Mouse (Mus musculus) Patski (cell line): ENCODE measurements at regions not wholly inside any gene's neighbourhood (a gene's known extent, or its start where the extent isn't known, plus 50 kb on each side); places are given as distances from the start of the nearest gene placed in this dataset.

Experiments used
- ATAC-seq: fragments of 100-300 bp; one replicate; pipeline ENCODE4 v1.8.0; 2021
- CTCF ChIA-PET: fragments of 350-600 bp; sonication (Branson Sonifier 250); formaldehyde crosslinking; loops from one replicate; lab custom pipeline; 2022; ENCODE audit warnings: inconsistent platforms; lab: Charles Lee
- POLR2A ChIA-PET: fragments of 350-600 bp; sonication (Branson Sonifier 250); formaldehyde crosslinking; loops from one replicate; lab custom pipeline; 2022; ENCODE audit warnings: antibody characterized with exemption, inconsistent platforms; lab: Charles Lee
- DNase-seq: peaks from one replicate; pipeline ENCODE4 v3.0.0-alpha.2; 2011; ENCODE audit warnings: low read depth, low spot score
- H3K27me3 ChIP-seq: fragments of 371-371 bp; one replicate; pipeline ENCODE4 v1.5.1; 2021
- CTCF ChIP-seq: fragments of 100-300 bp; IDR thresholded peaks from one replicate; pipeline ENCODE4 v1.5.1; 2021
- in situ Hi-C: fragments of 300-500 bp; cut with MboI; formaldehyde crosslinking; loops from 3 replicates; pipeline ENCODE4 v1.11.1; 2018; ENCODE audit warnings: low pct_unique_long_range_greater_than_20kb, mixed read lengths

DNA sequence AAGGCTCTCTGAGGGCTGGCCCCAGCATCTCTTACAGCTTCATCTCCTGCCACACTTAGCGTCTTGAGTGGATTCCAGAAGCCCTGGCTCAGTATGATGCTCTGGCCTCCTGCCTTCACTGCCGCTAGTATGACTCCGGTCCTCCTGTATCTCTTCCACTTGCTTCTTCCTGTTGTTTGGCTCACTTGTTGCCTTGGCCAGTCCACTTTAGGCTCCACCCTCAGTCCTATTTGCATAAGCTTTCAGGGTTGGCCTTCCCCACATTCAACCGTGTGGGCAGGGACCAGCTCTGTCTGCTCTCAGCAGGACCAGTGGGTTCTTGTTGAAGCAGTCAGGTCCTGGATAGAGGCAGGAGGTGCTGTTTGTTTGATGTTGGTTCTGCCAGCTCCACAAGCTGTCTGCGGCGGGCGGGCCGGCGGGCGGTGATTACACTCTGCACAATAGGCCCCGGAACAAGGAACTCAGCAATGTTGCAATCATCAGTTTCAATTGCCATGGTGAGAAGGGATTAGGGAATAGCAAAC is 232.6 kb upstream of the Chd6 start:
- CTCF ChIA-PET = interaction anchor here (1.4 kb wide), 1 partner anchor 10 kb away, joined by 3 read pairs; no protein-coding TSS in a partner anchor
- ATAC-seq (no peak), DNase-seq (no peak)
- no peaks in the 10 kb centered on the region for H3K27me3 ChIP-seq
- no peak for TF ChIP-seq CTCF
- POLR2A ChIA-PET = no interaction called here
- in situ Hi-C loops = no loop called here

DNA sequence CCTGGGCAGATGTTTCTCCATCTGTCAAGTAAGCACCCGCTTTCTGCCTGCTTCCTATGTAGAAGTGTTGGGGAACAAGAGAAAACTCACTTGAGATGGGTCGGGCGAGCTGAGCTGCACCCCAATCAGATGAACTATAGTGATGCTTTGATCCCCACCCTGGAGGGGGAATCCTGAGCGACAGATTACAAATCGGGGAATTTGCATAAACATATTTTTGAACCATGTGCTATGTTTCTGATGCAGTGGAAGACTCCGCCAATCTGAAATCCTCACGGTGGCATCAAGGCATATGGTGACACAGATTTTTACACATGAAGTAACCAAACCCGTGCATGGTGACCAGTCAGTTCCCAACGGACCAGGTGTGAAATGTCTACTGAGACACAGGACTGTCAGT is 231.4 kb upstream of the Chd6 start:
- ATAC-seq (no peak), DNase-seq (no peak)
- CTCF ChIA-PET = no interaction called here
- in situ Hi-C loops = no loop called here
- POLR2A ChIA-PET = no interaction called here
- no peaks in the 10 kb centered on the region for H3K27me3 ChIP-seq
- TF ChIP-seq CTCF = no peak

DNA sequence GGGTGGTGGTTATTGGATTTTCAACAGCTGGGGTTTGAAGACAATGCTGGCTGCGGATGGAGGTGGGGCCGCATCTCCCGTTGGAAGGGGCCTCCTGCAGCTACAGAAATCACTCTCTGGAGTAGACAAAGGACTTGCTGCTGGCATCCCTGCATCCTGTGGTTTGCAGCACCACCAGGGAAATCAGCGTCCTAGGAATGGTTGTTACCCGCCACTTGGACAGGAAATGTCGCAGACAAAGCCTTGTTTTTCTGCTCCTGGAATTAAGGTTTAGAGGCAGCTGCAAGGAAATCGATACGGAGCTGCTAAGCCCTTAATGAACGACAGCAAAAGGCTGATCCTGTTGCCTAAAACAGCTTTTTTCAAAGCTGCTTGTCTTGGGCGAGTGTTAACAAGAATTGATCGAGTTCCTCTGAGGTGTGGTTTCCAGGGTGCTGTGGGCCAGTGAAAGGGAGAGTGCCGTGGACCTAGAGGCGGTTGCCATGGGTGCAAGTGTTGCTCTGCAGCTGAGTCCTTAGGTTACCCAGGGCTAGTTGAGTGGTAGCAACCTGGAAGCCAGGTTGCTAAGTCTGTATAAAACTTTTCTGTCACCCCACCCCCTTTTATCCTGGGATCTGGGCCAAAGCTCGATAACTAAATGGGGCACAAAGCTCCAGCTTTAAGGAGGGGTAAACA is 230.6 kb upstream of the Chd6 start:
- DNase-seq (no peak), ATAC-seq (no peak)
- H3K27me3 ChIP-seq = no peaks in the 10 kb centered on the region
- in situ Hi-C loops = no loop called here
- no peak for TF ChIP-seq CTCF
- CTCF ChIA-PET = no interaction called here
- POLR2A ChIA-PET = no interaction called here

DNA sequence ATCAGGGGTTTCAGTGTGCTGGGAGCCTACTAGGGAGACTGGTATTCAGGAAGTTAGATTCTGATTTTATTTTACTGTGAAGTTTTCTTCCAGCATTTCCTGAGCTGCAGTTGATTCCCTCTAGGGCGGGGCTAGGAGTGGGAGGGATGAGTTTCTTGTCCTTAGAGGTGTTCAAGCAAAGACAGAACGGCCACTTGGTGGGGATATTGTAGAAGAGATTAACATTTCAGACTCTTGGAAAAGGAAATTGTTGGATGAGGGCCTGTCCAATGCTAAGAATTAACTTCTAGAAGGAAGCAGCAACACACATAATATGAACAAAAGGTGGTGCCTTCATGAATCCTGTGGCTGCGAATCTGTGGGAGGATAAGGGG is 230.1 kb upstream of the Chd6 start:
- in situ Hi-C loops = no loop called here
- no peak for DNase-seq
- ChIA-PET POLR2A (no interaction called here), CTCF (no interaction called here)
- ATAC-seq = no peak
- TF ChIP-seq CTCF = no peak
- H3K27me3 ChIP-seq = no peaks in the 10 kb centered on the region

DNA sequence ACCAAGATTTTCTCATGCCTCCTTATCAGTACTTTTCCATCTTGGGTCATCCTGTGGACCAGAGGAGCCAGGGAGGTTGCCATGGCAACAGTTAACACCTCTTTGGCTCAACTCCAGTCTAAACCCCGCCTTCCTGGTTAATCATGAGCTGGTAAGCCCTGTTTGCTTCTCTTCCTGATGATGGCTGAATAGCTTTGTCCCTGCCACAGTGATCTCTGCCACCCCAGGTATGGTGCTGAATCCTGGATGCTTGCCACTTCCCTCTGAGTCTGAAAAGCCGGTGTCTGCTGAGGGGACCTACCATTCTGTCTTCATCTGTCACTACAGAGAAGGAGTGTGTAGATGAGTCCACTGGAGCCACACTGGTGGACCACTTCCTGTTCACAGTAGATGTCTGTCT is 223.8 kb upstream of the Chd6 start:
- no peak for TF ChIP-seq CTCF
- DNase-seq = no peak
- in situ Hi-C loops = no loop called here

DNA sequence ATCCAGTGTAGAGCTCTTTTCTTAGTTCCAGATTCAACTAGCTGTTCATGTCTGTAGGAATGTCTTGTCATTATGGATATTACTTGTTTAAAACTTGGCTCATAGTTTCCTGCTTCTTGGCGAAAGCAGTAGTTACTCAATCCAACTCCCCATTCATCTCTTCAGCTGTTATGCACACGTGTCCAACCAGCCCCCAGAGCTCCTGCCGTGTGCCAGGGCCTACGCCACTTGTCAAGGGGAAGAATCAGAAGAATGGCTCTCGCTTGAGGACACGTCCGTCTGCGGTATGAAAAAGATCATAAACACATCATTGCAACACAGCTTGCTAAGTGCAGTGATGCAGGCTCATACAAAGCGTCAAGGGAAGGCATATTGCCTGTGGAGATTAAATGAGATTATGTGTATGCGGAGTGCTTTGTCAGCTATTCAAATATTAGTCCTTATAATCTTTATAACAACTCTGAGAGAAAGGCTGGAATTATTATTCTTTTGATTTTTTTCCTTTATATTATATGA is 223.0 kb upstream of the Chd6 start:
- no peak for ATAC-seq
- DNase-seq = no peak
- in situ Hi-C loops = no loop called here
- TF ChIP-seq CTCF = no peak
- peaks cover 9% of the 10 kb centered on the region for H3K27me3 ChIP-seq
- ChIA-PET POLR2A (interaction anchor here (0.8 kb wide), 1 partner anchor 89 kb away, joined by 4 read pairs; no protein-coding TSS in a partner anchor), CTCF (interaction anchor here (1.3 kb wide), 1 partner anchor 10 kb away, joined by 3 read pairs; no protein-coding TSS in a partner anchor)

More for the DNA sequence above, 223.8 kb upstream of the Chd6 start:
- ChIA-PET POLR2A (no interaction called here), CTCF (interaction anchor here (1.3 kb wide), 1 partner anchor 9 kb away, joined by 3 read pairs; no protein-coding TSS in a partner anchor)
- H3K27me3 ChIP-seq = peaks cover 2% of the 10 kb centered on the region
- no peak for ATAC-seq

DNA sequence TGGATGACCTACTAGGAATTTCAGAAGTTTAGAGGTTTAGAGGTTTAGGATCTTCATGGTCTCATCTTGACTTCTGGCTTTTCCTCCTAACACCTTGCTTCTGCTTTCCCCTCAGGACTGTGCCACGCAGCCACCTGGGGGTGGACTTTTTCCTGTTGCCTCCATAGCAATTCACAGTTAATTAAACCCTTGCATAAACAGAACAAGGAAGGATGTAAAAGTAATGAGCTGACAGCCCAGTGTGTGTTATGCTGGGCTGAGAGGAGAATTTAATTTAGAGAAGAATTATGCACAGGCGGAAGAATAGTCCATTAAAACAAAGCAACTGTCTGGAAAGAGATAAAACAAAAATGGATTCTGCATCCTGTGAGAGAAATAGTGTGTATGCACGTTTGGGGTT is 193.9 kb upstream of the Chd6 start:
- TF ChIP-seq CTCF = no peak
- in situ Hi-C loops = no loop called here
- ATAC-seq (no peak), DNase-seq (no peak)
- no peaks in the 10 kb centered on the region for H3K27me3 ChIP-seq
- ChIA-PET POLR2A (no interaction called here), CTCF (no interaction called here)

DNA sequence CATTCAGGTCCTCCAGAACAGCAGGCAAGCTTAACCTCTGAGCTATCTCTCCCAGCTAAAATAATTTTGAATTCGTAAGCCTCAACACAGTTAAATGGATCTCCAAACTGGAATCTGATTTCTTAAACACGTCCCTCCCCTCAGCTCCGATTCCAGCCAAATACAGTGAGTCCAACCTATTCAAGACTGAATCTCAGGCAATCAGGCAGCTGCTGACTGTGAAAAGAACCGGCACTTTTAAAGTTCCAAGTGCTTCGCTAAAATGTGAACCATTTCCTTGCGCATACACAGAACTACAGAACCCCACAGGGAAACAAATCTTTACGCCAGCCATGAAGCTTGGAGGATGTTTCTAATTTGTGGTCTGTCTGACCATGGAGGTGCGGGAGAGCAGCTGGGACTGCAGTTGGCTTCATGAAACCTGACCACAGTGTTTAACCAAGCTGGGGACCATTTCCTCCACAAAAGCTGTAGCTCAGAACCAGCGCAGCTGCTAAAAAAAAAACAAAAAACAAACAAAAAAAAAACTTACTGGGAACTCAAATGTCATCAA is 160.1 kb upstream of the Chd6 start:
- no peaks in the 10 kb centered on the region for H3K27me3 ChIP-seq
- ChIA-PET POLR2A (interaction anchor here (0.6 kb wide), 1 partner anchor 725 kb away, joined by 3 read pairs; no protein-coding TSS in a partner anchor), CTCF (no interaction called here)
- DNase-seq (no peak), ATAC-seq (no peak)
- in situ Hi-C loops = no loop called here
- TF ChIP-seq CTCF = no peak

DNA sequence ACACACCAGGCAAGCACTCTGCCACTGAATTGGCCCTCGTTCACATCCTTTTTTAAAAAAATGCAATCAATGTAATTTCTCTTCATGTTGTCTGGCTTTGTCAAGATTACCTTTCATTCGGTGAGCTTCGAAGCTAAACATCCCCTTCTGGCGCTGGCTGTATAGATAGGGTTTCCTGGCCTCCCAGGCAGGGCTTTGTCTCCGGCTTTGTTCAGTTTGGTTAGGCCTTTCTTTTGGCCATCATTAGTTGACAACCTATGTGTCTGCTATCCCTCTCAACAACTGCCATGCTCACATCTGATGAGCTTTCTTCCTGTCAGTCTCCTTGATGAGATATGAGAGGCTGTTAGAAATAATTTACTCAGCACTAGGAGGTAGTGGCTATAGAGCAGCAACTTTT is 157.6 kb upstream of the Chd6 start:
- no peak for TF ChIP-seq CTCF
- DNase-seq (no peak), ATAC-seq (no peak)
- in situ Hi-C loops = no loop called here
- ChIA-PET CTCF (no interaction called here), POLR2A (no interaction called here)
- H3K27me3 ChIP-seq = no peaks in the 10 kb centered on the region

DNA sequence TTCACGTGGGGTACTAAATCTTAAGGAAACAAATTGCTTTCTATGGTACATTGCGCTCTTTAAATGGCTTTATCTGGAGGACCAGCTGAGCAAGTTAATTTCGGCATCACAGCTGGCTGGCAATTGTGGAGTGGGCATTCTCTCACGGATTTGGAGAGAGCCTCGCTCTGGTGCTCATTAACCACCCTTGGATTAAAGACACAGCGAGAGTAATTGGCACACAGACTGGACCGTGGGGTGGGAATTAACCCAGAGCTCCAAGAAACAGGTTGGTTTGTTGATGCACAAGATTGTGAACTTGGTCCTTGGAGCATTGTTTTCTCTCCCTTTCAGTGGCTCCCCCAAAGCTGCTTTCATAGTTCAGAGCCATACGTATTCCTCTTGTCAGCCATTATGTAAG is 156.3 kb upstream of the Chd6 start:
- ChIA-PET CTCF (no interaction called here), POLR2A (no interaction called here)
- TF ChIP-seq CTCF = no peak
- H3K27me3 ChIP-seq = peaks cover 1% of the 10 kb centered on the region
- in situ Hi-C loops = no loop called here
- DNase-seq = no peak
- ATAC-seq = no peak

DNA sequence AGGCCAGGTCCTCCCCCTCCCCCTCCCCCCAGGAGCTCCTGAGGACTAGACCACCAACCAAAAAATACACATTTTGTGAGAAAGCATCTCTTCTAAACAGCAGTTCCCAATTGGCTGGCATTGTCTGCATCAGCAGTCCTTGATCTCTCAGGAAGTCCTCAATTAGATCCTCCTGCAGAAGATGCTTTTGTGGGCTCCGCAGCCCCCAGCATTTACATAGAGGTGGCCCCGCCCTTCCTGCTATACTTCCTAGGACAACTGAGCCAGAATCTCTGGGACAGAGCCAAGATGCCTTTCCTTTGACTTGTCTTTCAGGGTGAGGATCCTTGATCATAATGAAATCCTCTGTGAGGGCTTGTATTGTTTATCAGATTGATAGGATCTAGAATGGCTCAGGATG is 143.9 kb upstream of the Chd6 start:
- ChIA-PET CTCF (no interaction called here), POLR2A (no interaction called here)
- no peaks in the 10 kb centered on the region for H3K27me3 ChIP-seq
- ATAC-seq (no peak), DNase-seq (no peak)
- in situ Hi-C loops = no loop called here
- no peak for TF ChIP-seq CTCF
